Mouse (Mus musculus): ENCODE results near the gene Zswim3.

GRCm38 (mm10) chr2:164832748-164833301 is 27.9 kb downstream of the Zswim3 start, which contains the start of gene Ctsa:
- TF ChIP-seq CTCF (IDR thresholded peaks at IDR 0.05; ENCODE audit: insufficient read depth, low read depth, low read length) (no peak; the same call in 1 of the 2 replicates), POLR2A (IDR thresholded peaks at IDR 0.05; ENCODE audit: insufficient read depth, low read depth, low read length) (no peak)
